Mouse (Mus musculus) hindlimb bud, embryonic 11.5 days (tissue): ENCODE results near the gene Fcgr3.
"Not testable (repeated sequence)": the region's sequence is repeated elsewhere in the genome, so short reads cannot be mapped to it uniquely, and the experiment has no call there.

Source experiments
- DNase-seq: peaks from one replicate; pipeline ENCODE4 v3.0.0-alpha.2; 2012; ENCODE audit warnings: low read depth, low spot score; ENCODE audit errors: extremely low spot score

The Fcgr3 gene

GRCm38 (mm10) chr1:171064491-171065242 is at the start of gene Fcgr3:
Gene Fcgr3 (minus strand): TSS chr1:171064935.
- DNase-seq, result not testable (repeated sequence)

- DNase-seq, result no peak
Measured at GRCm38 (mm10) chr1:171113873-171114299, 49.2 kb upstream of the Fcgr3 start, which contains the start of gene Cfap126. Gene Cfap126 (plus strand): TSS chr1:171113918.

GRCm38 (mm10) chr1:171112986-171113385 is 48.3 kb upstream of the Fcgr3 start:
- no peak for DNase-seq

GRCm38 (mm10) chr1:171111781-171112575 is 47.2 kb upstream of the Fcgr3 start:
- peak; percentile 50 for DNase-seq

- peak; percentile 93 for DNase-seq
Measured at GRCm38 (mm10) chr1:171111020-171111780, 46.5 kb upstream of the Fcgr3 start.

- DNase-seq, result no peak
Measured at GRCm38 (mm10) chr1:171110659-171111019, 45.9 kb upstream of the Fcgr3 start.

- no peak for DNase-seq
Measured at GRCm38 (mm10) chr1:171109620-171110019, 44.9 kb upstream of the Fcgr3 start.

GRCm38 (mm10) chr1:171105226-171105625 is 40.5 kb upstream of the Fcgr3 start:
- no peak for DNase-seq

- DNase-seq, result no peak
Measured at GRCm38 (mm10) chr1:171103179-171103840, 38.6 kb upstream of the Fcgr3 start.

GRCm38 (mm10) chr1:171102547-171103177 is 37.9 kb upstream of the Fcgr3 start:
- DNase-seq, result peak; percentile 80

- peak; percentile 74 for DNase-seq
Measured at GRCm38 (mm10) chr1:171101733-171102546, 37.2 kb upstream of the Fcgr3 start.

GRCm38 (mm10) chr1:171101033-171101432 is 36.3 kb upstream of the Fcgr3 start:
- DNase-seq, result no peak

GRCm38 (mm10) chr1:171097612-171098011 is 32.9 kb upstream of the Fcgr3 start:
- no peak for DNase-seq

- DNase-seq, result no peak
Measured at GRCm38 (mm10) chr1:171097136-171097535, 32.4 kb upstream of the Fcgr3 start.

- DNase-seq, result no peak
Measured at GRCm38 (mm10) chr1:171096110-171096964, 31.6 kb upstream of the Fcgr3 start.

- DNase-seq, result no peak
Measured at GRCm38 (mm10) chr1:171094424-171094823, 29.7 kb upstream of the Fcgr3 start.

GRCm38 (mm10) chr1:171090761-171091160 is 26.0 kb upstream of the Fcgr3 start:
- no peak for DNase-seq

GRCm38 (mm10) chr1:171089891-171090290 is 25.2 kb upstream of the Fcgr3 start:
- DNase-seq, result no peak
